In genomic region chr3:15098206-15098817, GRCm38 (mm10) we compare ENCODE assay signal across 24 mouse cellular contexts.
A peak's percentile ranks its signal among the peaks of the same experiment; 100 is the strongest.
DNase-seq lines count a peak whose midpoint lies in the region; ATAC-seq and TF ChIP-seq lines count a peak whose summit lies in the region.
"Had no signal": no experiment of that assay in that cellular context is flagged by ENCODE, and none has a peak within 500 bp of the region (broad histone marks: within the 10 kb centered on the region; RNA-seq: fewer than 3 reads in every experiment).

No protein-coding gene starts in this region.

- no peak overlapping the region for H3K4me2 ChIP-seq in embryonic facial prominence, embryonic 11.5 days (ENCODE audit: low read depth, low read length)
- H3K4me2 ChIP-seq in lung, postnatal 0 days (replicated peaks; ENCODE audit: low read depth, low read length), result no peak overlapping the region
- no peak overlapping the region for H3K4me2 ChIP-seq in limb, embryonic 14.5 days (replicated peaks; ENCODE audit: low read depth, low read length, severe bottlenecking)
- H3K4me2 ChIP-seq in stomach, embryonic 15.5 days, result no peak overlapping the region
- H3K4me2 ChIP-seq: embryonic facial prominence, embryonic 13.5 days; forebrain, embryonic 15.5 days; limb, embryonic 12.5 days had no signal

- H3K9ac ChIP-seq in embryonic facial prominence, embryonic 11.5 days (replicated peaks; ENCODE audit: low read length), result no peak overlapping the region
- no peak overlapping the region for H3K9ac ChIP-seq in lung, postnatal 0 days (replicated peaks; ENCODE audit: low read depth)
- H3K9ac ChIP-seq in limb, embryonic 14.5 days (ENCODE audit: low read depth, low read length, severe bottlenecking), result no peak overlapping the region
- H3K9ac ChIP-seq in stomach, embryonic 15.5 days, result no peak overlapping the region
- H3K9ac ChIP-seq: embryonic facial prominence, embryonic 13.5 days; forebrain, embryonic 15.5 days; limb, embryonic 12.5 days; liver, embryonic 14.5 days had no signal

- TF ChIP-seq CTCF in lung, postnatal 0 days (IDR thresholded peaks at IDR 0.05), result no peak

- H3K4me1 ChIP-seq in embryonic facial prominence, embryonic 11.5 days (ENCODE audit: control insufficient read depth, insufficient read depth, low read length), result no peaks in the 10 kb centered on the region
- H3K4me1 ChIP-seq in embryonic facial prominence, embryonic 10.5 days, result 0 out of 2 replicates have a peak, but pooled peaks cover 4% of the 10 kb centered on the region
- no peaks in the 10 kb centered on the region for H3K4me1 ChIP-seq in lung, postnatal 0 days (ENCODE audit: insufficient read depth, low read depth, low read length)
- H3K4me1 ChIP-seq in limb, embryonic 14.5 days (ENCODE audit: control insufficient read depth, insufficient read depth, low read length), result no peaks in the 10 kb centered on the region
- H3K4me1 ChIP-seq in stomach, embryonic 15.5 days, result no peaks in the 10 kb centered on the region
- H3K4me1 ChIP-seq: embryonic facial prominence, embryonic 13.5 days; forebrain, embryonic 15.5 days; hindbrain, embryonic 10.5 days; limb, embryonic 12.5 days had no signal

- H3K4me3 ChIP-seq in embryonic facial prominence, embryonic 11.5 days (ENCODE audit: low read depth, low read length), result no peak overlapping the region
- H3K4me3 ChIP-seq in embryonic facial prominence, embryonic 10.5 days, result no peak overlapping the region
- no peak overlapping the region for H3K4me3 ChIP-seq in lung, postnatal 0 days (ENCODE audit: low read depth, low read length)
- no peak overlapping the region for H3K4me3 ChIP-seq in limb, embryonic 14.5 days (replicated peaks; ENCODE audit: low read length)
- H3K4me3 ChIP-seq in stomach, embryonic 15.5 days (replicated peaks), result no peak overlapping the region
- H3K4me3 ChIP-seq: embryonic facial prominence, embryonic 13.5 days; forebrain, embryonic 15.5 days; hindbrain, embryonic 10.5 days; left cerebral cortex, adult 2 months; limb, embryonic 12.5 days had no signal

- DNase-seq in embryonic facial prominence, embryonic 11.5 days (ENCODE audit: low spot score), result peak; percentile 9
- no peak for DNase-seq in embryonic facial prominence, embryonic 10.5 days (ENCODE audit: low spot score)
- no peak for DNase-seq in lung, postnatal 0 days (ENCODE audit: low spot score)
- no peak for DNase-seq in lung, postnatal 10 days
- peak; percentile 54 for DNase-seq in limb, embryonic 14.5 days (ENCODE audit: low spot score)
- no peak for DNase-seq in frontal cortex, postnatal 10 days (ENCODE audit: low spot score in 2 of 2)
- no peak for DNase-seq in frontal cortex, postnatal 14 days (ENCODE audit: low spot score in 2 of 2)
- DNase-seq: adrenal gland, postnatal 25 days; cerebellum, adult 11-12 months; cerebellum, postnatal 14 days; gastrocnemius, postnatal 36 days; kidney, adult 9 months; kidney, postnatal 25 days; right cerebral cortex, postnatal 14 days; spleen, adult 18-20 months had no signal

- TF ChIP-seq EP300 in lung, postnatal 0 days (IDR thresholded peaks at IDR 0.05), result 0 out of 2 replicates have a peak, but pooled peaks have one; percentile 15

- H3K27ac ChIP-seq in embryonic facial prominence, embryonic 11.5 days (replicated peaks; ENCODE audit: low read depth, low read length), result no peak overlapping the region
- no peak overlapping the region for H3K27ac ChIP-seq in embryonic facial prominence, embryonic 10.5 days (replicated peaks)
- H3K27ac ChIP-seq in lung, postnatal 0 days (ENCODE audit: low read length), result no peak overlapping the region
- no peak overlapping the region for H3K27ac ChIP-seq in limb, embryonic 14.5 days (replicated peaks; ENCODE audit: low read depth, low read length)
- no peak overlapping the region for H3K27ac ChIP-seq in stomach, embryonic 15.5 days
- H3K27ac ChIP-seq: embryonic facial prominence, embryonic 13.5 days; forebrain, embryonic 15.5 days; hindbrain, embryonic 10.5 days; left cerebral cortex, adult 2 months; limb, embryonic 12.5 days; liver, embryonic 14.5 days had no signal

- TF ChIP-seq POLR2A in limb, embryonic 14.5 days (IDR thresholded peaks at IDR 0.05; ENCODE audit: borderline replicate concordance, extremely low read depth, insufficient read depth, insufficient read length), result no peak

- H3K27me3 ChIP-seq in embryonic facial prominence, embryonic 11.5 days (ENCODE audit: control insufficient read depth, insufficient read depth, low read length), result no peaks in the 10 kb centered on the region
- no peaks in the 10 kb centered on the region for H3K27me3 ChIP-seq in embryonic facial prominence, embryonic 10.5 days (replicated peaks; ENCODE audit: low read depth, poor library complexity, severe bottlenecking)
- H3K27me3 ChIP-seq in lung, postnatal 0 days (replicated peaks; ENCODE audit: insufficient read depth, low read length), result no peaks in the 10 kb centered on the region
- H3K27me3 ChIP-seq in limb, embryonic 14.5 days (ENCODE audit: control insufficient read depth, insufficient read depth, low read length), result no peaks in the 10 kb centered on the region
- no peaks in the 10 kb centered on the region for H3K27me3 ChIP-seq in stomach, embryonic 15.5 days (replicated peaks)
- H3K27me3 ChIP-seq: CH12.LX; embryonic facial prominence, embryonic 13.5 days; forebrain, embryonic 15.5 days; limb, embryonic 12.5 days had no signal

- no peak for ATAC-seq in embryonic facial prominence, embryonic 11.5 days (replicated peaks; ENCODE audit: insufficient number of reproducible peaks, low FRiP score, low TSS enrichment, low read depth)
- ATAC-seq in lung, postnatal 0 days, result peak; percentile 23; the same call in 1 of the 2 replicates
- ATAC-seq in limb, embryonic 14.5 days (ENCODE audit: low FRiP score, low read depth), result peak; percentile 75
- ATAC-seq in stomach, embryonic 15.5 days (ENCODE audit: insufficient read depth, low FRiP score, low read depth), result peak; percentile 43
- ATAC-seq: forebrain, embryonic 15.5 days; midbrain, embryonic 16.5 days had no signal

- H3K9me3 ChIP-seq in embryonic facial prominence, embryonic 11.5 days (replicated peaks; ENCODE audit: control insufficient read depth, low read length), result no peaks in the 10 kb centered on the region
- H3K9me3 ChIP-seq in embryonic facial prominence, embryonic 10.5 days, result no peaks in the 10 kb centered on the region
- no peaks in the 10 kb centered on the region for H3K9me3 ChIP-seq in lung, postnatal 0 days (ENCODE audit: low read length)
- H3K9me3 ChIP-seq in limb, embryonic 14.5 days (ENCODE audit: control insufficient read depth, low read length), result no peaks in the 10 kb centered on the region
- no peaks in the 10 kb centered on the region for H3K9me3 ChIP-seq in stomach, embryonic 15.5 days
- H3K9me3 ChIP-seq: embryonic facial prominence, embryonic 13.5 days; forebrain, embryonic 15.5 days; hindbrain, embryonic 10.5 days; limb, embryonic 12.5 days had no signal

- H3K36me3 ChIP-seq in embryonic facial prominence, embryonic 11.5 days (replicated peaks; ENCODE audit: control insufficient read depth, insufficient read depth, low read depth, low read length), result no peaks in the 10 kb centered on the region
- no peaks in the 10 kb centered on the region for H3K36me3 ChIP-seq in embryonic facial prominence, embryonic 10.5 days (replicated peaks)
- H3K36me3 ChIP-seq in lung, postnatal 0 days (ENCODE audit: insufficient read depth, low read length), result no peaks in the 10 kb centered on the region
- no peaks in the 10 kb centered on the region for H3K36me3 ChIP-seq in limb, embryonic 14.5 days (ENCODE audit: control insufficient read depth, insufficient read depth, low read length)
- no peaks in the 10 kb centered on the region for H3K36me3 ChIP-seq in stomach, embryonic 15.5 days
- H3K36me3 ChIP-seq: embryonic facial prominence, embryonic 13.5 days; forebrain, embryonic 15.5 days; hindbrain, embryonic 10.5 days; limb, embryonic 12.5 days had no signal

- 47% methylated on average over 6 of the region's 6 CpGs for WGBS in embryonic facial prominence, embryonic 11.5 days
- 48% methylated on average over 6 of the region's 6 CpGs for WGBS in embryonic facial prominence, embryonic 10.5 days
- WGBS in lung, postnatal 0 days, result 56% methylated on average over 6 of the region's 6 CpGs
- WGBS in limb, embryonic 14.5 days, result 60% methylated on average over 6 of the region's 6 CpGs
- WGBS in stomach, embryonic 15.5 days, result 53% methylated on average over 6 of the region's 6 CpGs

Comparison
In these comparisons a context has a peak if more than half of its experiments do, and no peak if none do; other contexts are left out.
1. DNase-seq: peak in embryonic facial prominence, embryonic 11.5 days (single experiment) and limb, embryonic 14.5 days (single experiment); none in embryonic facial prominence, embryonic 10.5 days (single experiment), lung, postnatal 0 days (single experiment), lung, postnatal 10 days (single experiment), frontal cortex, postnatal 10 days (0 of 2) and frontal cortex, postnatal 14 days (0 of 2).